Mouse (Mus musculus): ENCODE data around the gene Actr2.

DNA sequence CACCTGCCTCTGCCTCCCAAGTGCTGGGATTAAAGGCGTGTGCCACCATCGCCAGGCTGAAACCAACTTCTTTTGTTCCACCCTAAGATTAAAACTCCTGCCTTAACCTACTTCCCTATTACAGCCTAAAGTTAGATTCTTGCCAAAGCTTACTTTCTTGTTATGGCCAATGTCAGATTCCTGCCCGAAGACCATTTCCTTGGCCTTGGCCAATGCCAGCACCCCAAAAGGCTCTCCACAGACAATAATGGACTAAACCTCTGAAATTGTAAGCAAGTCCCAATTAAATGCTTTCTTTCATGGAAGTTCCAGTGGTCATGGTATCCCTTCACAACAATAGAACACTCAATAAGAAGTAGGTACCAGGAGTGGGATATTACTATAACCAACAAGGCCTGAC, 37.2 kb upstream of the Actr2 start:
- TF ChIP-seq CTCF (IDR thresholded peaks at IDR 0.05; ENCODE audit: extremely low read depth, insufficient read depth, low read length): no peak
- no peak for TF ChIP-seq POLR2A (IDR thresholded peaks at IDR 0.05; ENCODE audit: extremely low read depth, insufficient read depth, low read length)

Measured in cortical plate, adult 2 months (tissue).